Mouse (Mus musculus): ENCODE measurements around the gene Zbtb20. TPM values are rescaled to one million over a fixed set of nuclear protein-coding genes. Genes with fewer than 3 reads are reported as not detected.

Gene Zbtb20
- polyA plus RNA-seq, 1 experiment, result 9.6 TPM

DNA sequence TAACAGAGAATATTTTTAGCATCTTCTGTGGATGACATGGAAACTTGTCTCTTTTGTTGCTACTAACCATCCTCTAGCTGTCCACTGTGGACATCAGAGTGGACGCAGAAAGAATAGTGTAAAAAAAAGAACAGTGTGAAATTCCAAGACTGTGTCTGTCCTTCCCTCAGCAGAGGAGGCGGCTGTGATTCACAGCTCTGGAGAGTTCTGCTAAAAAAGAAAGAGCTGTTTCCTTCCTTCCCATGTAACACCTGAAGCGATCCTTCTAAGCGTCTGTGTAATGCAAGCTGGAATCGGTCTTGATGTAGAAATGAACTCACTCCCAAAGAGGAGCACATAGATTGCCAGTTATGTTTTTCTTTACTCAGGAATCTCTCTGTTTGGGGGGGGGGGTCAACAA, 512.7 kb downstream of the Zbtb20 start:
- TF ChIP-seq POLR2A (IDR thresholded peaks at IDR 0.05; ENCODE audit: low read depth, low read length) (no peak), CTCF (IDR thresholded peaks at IDR 0.05; ENCODE audit: extremely low read depth, insufficient read length, insufficient replicate concordance, low read depth, low read length) (no peak)
- Histone ChIP-seq H3K27ac (ENCODE audit: insufficient read depth, low read depth, low read length) (no peak overlapping the region), H3K4me1 (ENCODE audit: control insufficient read depth, insufficient read depth, insufficient read length, low read length) (peaks cover 4% of the 10 kb centered on the region; the same call in 1 of the 2 replicates), H3K4me3 (ENCODE audit: low read depth, low read length) (no peak overlapping the region), H3K27me3 (ENCODE audit: control insufficient read depth, insufficient read depth, low read length) (no peaks in the 10 kb centered on the region), H3K36me3 (ENCODE audit: control insufficient read depth, insufficient read depth, low read length) (no peaks in the 10 kb centered on the region)
- WGBS, result 91% methylated on average over 5 of the region's 5 CpGs

DNA sequence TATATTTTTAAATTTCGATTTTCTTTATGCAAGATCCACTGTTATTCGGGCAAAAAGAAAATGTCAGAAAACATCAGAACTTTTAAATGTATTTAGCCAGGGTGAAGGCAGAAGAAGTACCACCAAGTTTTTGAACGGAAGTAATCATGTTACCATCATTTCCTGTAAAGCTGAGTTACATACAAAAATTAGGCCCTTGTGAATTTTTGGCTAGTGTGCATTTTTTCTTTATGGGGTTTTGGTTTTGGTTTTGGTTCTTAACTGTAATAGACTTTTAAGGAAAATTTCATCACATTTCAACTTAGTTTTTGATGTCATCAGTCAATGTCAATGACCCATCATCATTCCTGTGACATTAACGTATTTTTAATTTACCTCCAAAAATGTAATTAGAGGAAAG, 514.7 kb downstream of the Zbtb20 start:
- Histone ChIP-seq H3K27ac (ENCODE audit: insufficient read depth, low read depth, low read length) (no peak overlapping the region), H3K27me3 (ENCODE audit: control insufficient read depth, insufficient read depth, low read length) (no peaks in the 10 kb centered on the region), H3K36me3 (ENCODE audit: control insufficient read depth, insufficient read depth, low read length) (no peaks in the 10 kb centered on the region), H3K4me1 (ENCODE audit: control insufficient read depth, insufficient read depth, insufficient read length, low read length) (peaks cover 4% of the 10 kb centered on the region; the same call in 1 of the 2 replicates), H3K4me3 (ENCODE audit: low read depth, low read length) (no peak overlapping the region)
- WGBS, result 84% methylated on average over 4 of the region's 4 CpGs
- no peak for TF ChIP-seq POLR2A (IDR thresholded peaks at IDR 0.05; ENCODE audit: low read depth, low read length)
- no peak for TF ChIP-seq CTCF (IDR thresholded peaks at IDR 0.05; ENCODE audit: extremely low read depth, insufficient read length, insufficient replicate concordance, low read depth, low read length)

DNA sequence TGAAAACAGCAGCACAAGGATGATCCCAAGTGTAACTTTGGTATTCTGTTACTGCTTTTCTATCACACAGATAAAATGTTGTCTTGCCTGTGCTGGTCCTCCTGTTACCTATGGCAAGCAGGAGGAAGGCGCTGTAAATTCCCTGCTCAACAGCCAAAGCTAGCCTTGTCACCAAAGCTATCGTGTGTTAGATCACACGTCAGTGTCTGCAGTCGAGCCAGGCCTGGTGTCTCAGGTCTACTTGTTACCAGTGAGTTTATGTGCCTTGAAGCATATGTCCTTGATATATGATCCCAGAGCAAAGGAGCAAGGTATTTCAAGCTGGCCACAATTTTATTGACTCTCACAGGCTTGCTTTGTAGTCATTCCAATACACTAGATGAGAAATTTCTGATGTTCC, 517.7 kb downstream of the Zbtb20 start:
- no peak overlapping the region for H3K27ac ChIP-seq (ENCODE audit: insufficient read depth, low read depth, low read length)
- H3K27me3 ChIP-seq (ENCODE audit: control insufficient read depth, insufficient read depth, low read length), result no peaks in the 10 kb centered on the region
- peaks cover 3% of the 10 kb centered on the region; the same call in 1 of the 2 replicates for H3K4me1 ChIP-seq (ENCODE audit: control insufficient read depth, insufficient read depth, insufficient read length, low read length)
- TF ChIP-seq CTCF (IDR thresholded peaks at IDR 0.05; ENCODE audit: extremely low read depth, insufficient read length, insufficient replicate concordance, low read depth, low read length), result no peak
- H3K36me3 ChIP-seq (ENCODE audit: control insufficient read depth, insufficient read depth, low read length), result no peaks in the 10 kb centered on the region
- 95% methylated on average over 4 of the region's 4 CpGs for WGBS
- no peak overlapping the region for H3K4me3 ChIP-seq (ENCODE audit: low read depth, low read length)

DNA sequence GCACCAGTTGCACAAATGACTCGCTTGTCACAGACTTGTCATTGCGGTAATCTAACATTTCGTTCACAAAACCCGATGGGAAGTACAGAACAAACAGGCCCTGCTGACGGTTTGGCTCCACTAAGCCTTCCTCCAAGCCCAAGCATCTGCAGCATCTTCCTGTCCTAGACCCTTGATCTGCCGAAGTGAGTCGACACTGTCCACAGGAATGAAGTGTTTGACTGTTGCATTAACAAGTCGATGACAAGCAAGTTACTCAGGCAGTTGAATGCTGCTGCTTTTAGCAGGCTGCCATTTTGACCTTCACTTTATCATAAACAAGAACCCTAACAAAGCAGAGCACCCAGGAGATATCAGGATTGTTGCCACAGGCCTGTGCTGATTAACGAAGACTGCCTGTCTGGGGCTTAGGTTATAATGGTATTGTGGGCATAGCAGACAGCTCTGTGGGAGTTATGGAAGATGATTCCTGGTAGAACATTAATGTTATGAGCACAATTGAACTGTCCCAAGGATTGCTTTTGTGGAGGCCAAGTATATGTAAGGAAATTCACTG, 518.4 kb downstream of the Zbtb20 start:
- Histone ChIP-seq H3K4me3 (ENCODE audit: low read depth, low read length) (no peak overlapping the region), H3K36me3 (ENCODE audit: control insufficient read depth, insufficient read depth, low read length) (no peaks in the 10 kb centered on the region), H3K4me1 (ENCODE audit: control insufficient read depth, insufficient read depth, insufficient read length, low read length) (peaks cover 3% of the 10 kb centered on the region; the same call in 1 of the 2 replicates), H3K27me3 (ENCODE audit: control insufficient read depth, insufficient read depth, low read length) (no peaks in the 10 kb centered on the region), H3K27ac (ENCODE audit: insufficient read depth, low read depth, low read length) (no peak overlapping the region)
- 81% methylated on average over 9 of the region's 9 CpGs for WGBS
- TF ChIP-seq CTCF (IDR thresholded peaks at IDR 0.05; ENCODE audit: extremely low read depth, insufficient read length, insufficient replicate concordance, low read depth, low read length), result no peak
- TF ChIP-seq POLR2A (IDR thresholded peaks at IDR 0.05; ENCODE audit: low read depth, low read length), result no peak

DNA sequence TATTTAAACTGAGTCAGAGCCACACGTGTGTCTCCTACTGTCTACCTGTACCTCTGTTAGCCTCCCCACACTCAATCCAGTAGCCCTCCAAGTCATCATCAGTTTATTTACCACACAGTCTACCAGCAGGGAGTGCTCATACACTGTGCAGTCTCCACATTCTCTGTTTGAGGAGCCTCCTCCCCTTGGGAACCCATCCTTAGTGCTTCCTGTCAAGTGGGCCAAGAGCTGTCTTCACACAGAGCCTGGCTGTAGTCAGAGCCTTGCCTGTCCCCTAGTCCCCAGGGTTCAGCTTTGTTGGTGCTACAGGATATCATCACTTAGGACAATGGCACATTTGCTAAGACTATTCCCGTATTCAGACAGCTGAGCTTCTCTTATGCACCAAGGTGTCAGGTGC, 519.1 kb downstream of the Zbtb20 start:
- no peaks in the 10 kb centered on the region for H3K27me3 ChIP-seq (ENCODE audit: control insufficient read depth, insufficient read depth, low read length)
- H3K36me3 ChIP-seq (ENCODE audit: control insufficient read depth, insufficient read depth, low read length), result no peaks in the 10 kb centered on the region
- 91% methylated on average over 2 of the region's 2 CpGs for WGBS
- no peak for TF ChIP-seq POLR2A (IDR thresholded peaks at IDR 0.05; ENCODE audit: low read depth, low read length)
- TF ChIP-seq CTCF (IDR thresholded peaks at IDR 0.05; ENCODE audit: extremely low read depth, insufficient read length, insufficient replicate concordance, low read depth, low read length), result no peak
- no peak overlapping the region for H3K27ac ChIP-seq (ENCODE audit: insufficient read depth, low read depth, low read length)
- H3K4me3 ChIP-seq (ENCODE audit: low read depth, low read length), result no peak overlapping the region
- peaks cover 3% of the 10 kb centered on the region; the same call in 1 of the 2 replicates for H3K4me1 ChIP-seq (ENCODE audit: control insufficient read depth, insufficient read depth, insufficient read length, low read length)

DNA sequence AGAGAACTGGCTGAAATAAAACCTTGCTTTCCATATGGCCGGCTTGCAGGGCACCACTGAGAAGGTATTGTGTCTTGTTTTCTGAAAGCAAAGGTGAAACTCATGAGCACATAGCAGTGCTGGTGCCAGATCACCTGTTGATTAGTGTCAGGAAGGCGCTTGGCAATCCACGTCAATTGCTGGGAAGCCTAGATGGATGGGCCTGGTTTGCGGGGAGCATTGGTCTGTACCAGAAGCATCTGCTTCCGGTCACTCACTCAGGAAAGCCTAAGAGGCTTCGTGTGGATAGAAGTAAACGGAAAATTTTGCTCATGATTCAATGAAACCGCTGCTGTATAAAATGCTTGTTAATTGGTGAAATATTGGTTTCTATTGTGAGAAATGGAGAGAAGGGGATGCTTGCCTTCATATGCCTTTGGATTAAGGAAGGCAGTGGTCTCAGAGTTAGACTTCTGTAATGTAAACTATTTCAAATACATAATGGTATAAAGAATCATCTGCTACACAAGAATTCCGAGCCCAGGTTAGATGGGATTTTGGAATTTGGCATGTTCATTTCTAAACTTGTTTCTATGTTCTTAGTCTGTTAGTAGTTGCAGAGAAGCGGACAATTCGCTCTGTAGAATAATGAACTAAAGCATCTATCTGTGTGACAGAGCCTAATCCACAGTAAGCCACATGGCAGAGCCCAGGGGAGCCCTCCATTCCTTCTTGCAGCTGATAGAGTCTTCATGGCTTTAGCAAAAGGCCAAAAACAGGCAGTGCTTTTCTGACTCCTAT, 521.4 kb downstream of the Zbtb20 start:
- Histone ChIP-seq H3K27me3 (ENCODE audit: control insufficient read depth, insufficient read depth, low read length) (no peaks in the 10 kb centered on the region), H3K4me3 (ENCODE audit: low read depth, low read length) (no peak overlapping the region), H3K36me3 (ENCODE audit: control insufficient read depth, insufficient read depth, low read length) (no peaks in the 10 kb centered on the region), H3K4me1 (ENCODE audit: control insufficient read depth, insufficient read depth, insufficient read length, low read length) (peaks cover 3% of the 10 kb centered on the region; the same call in 1 of the 2 replicates), H3K27ac (ENCODE audit: insufficient read depth, low read depth, low read length) (no peak overlapping the region)
- TF ChIP-seq POLR2A (IDR thresholded peaks at IDR 0.05; ENCODE audit: low read depth, low read length) (no peak), CTCF (IDR thresholded peaks at IDR 0.05; ENCODE audit: extremely low read depth, insufficient read length, insufficient replicate concordance, low read depth, low read length) (no peak)
- WGBS, result 86% methylated on average over 11 of the region's 11 CpGs

DNA sequence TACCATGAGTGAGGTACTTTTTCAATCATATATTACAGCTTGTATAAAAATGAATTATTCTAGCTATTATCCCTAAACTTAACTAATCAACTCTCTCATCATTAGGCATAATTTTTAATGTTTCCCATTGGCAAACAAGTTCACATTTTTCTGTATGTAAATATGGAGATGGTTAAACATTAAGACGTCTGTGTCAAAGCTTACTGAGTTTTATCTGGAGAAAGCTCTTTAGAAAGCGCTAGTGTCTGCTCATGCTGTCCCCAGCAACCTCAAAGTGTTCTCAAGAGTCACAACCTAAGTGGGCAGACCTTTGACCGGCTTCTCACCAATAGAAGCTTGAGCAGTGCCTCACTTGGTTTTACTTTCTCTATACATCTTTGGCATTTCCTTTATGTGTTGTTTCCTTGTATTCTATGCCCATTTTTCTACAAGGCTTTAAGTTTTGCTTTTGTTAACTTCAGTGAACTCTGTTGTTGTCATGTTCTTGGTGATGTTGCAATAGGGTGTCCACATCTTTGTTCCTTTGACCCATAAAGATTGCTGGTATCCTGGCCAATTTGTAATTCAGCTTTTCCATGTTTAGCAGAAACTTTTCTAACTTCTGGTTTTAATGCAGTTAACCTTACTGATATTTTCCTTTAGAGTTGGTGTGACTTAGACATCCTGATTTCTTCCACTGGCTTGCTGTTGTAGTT, 522.1 kb downstream of the Zbtb20 start:
- Histone ChIP-seq H3K4me1 (ENCODE audit: control insufficient read depth, insufficient read depth, insufficient read length, low read length) (peaks cover 3% of the 10 kb centered on the region; the same call in 1 of the 2 replicates), H3K27me3 (ENCODE audit: control insufficient read depth, insufficient read depth, low read length) (no peaks in the 10 kb centered on the region), H3K27ac (ENCODE audit: insufficient read depth, low read depth, low read length) (no peak overlapping the region), H3K36me3 (ENCODE audit: control insufficient read depth, insufficient read depth, low read length) (no peaks in the 10 kb centered on the region), H3K4me3 (ENCODE audit: low read depth, low read length) (no peak overlapping the region)
- 26% methylated on average over 3 of the region's 3 CpGs for WGBS
- TF ChIP-seq POLR2A (IDR thresholded peaks at IDR 0.05; ENCODE audit: low read depth, low read length), result no peak
- no peak for TF ChIP-seq CTCF (IDR thresholded peaks at IDR 0.05; ENCODE audit: extremely low read depth, insufficient read length, insufficient replicate concordance, low read depth, low read length)

All from small intestine, adult 2 months (tissue).